Mouse (Mus musculus) hindbrain, embryonic 16.5 days (tissue): Measurements from ENCODE around the gene Abcd3. TPM values are rescaled to one million over a fixed set of nuclear protein-coding genes. Genes with fewer than 3 reads are reported as not detected.
"Not testable (repeated sequence)": the region's sequence is repeated elsewhere in the genome, so short reads cannot be mapped to it uniquely, and the experiment has no call there.

Source experiments
- ATAC-seq: fragments of 200-750 bp; cut with Nextera tagmentation; 2 replicates; pipeline ENCODE4 v1.8.0; 2017; ENCODE audit warnings: moderate TSS enrichment, moderate library complexity
- H3K27ac ChIP-seq: fragments of 300-500 bp; sonication (generic); 2 replicates; pipeline ENCODE4 v1.5.1; 2014; ENCODE audit warnings: low read depth, mild to moderate bottlenecking, control low read depth, low read length, moderate library complexity
- H3K27me3 ChIP-seq: fragments of 300-500 bp; sonication (generic); replicated peaks from 2 replicates; pipeline ENCODE4 v1.6.1; 2014; ENCODE audit warnings: low read length; ENCODE audit not compliant: control insufficient read depth, insufficient read depth
- H3K36me3 ChIP-seq: fragments of 300-500 bp; sonication (generic); 2 replicates; pipeline ENCODE4 v1.6.1; 2014; ENCODE audit warnings: mild to moderate bottlenecking, low read length, moderate library complexity, mixed read lengths; ENCODE audit not compliant: control insufficient read depth, insufficient read depth
- H3K4me1 ChIP-seq: fragments of 300-500 bp; sonication (generic); 2 replicates; pipeline ENCODE4 v1.6.1; 2014; ENCODE audit warnings: low read depth, low read length; ENCODE audit not compliant: control insufficient read depth, insufficient read depth
- H3K4me2 ChIP-seq: fragments of 300-500 bp; sonication (generic); 2 replicates; pipeline ENCODE4 v1.6.1; 2014; ENCODE audit warnings: mild to moderate bottlenecking, low read length, control low read depth, moderate library complexity
- H3K4me3 ChIP-seq: fragments of 300-500 bp; sonication (generic); 2 replicates; pipeline ENCODE4 v1.5.1; 2014; ENCODE audit warnings: mild to moderate bottlenecking, low read length, control low read depth, moderate library complexity
- H3K9ac ChIP-seq: fragments of 300-500 bp; sonication (generic); 2 replicates; pipeline ENCODE4 v1.6.1; 2014; ENCODE audit warnings: low read depth, mild to moderate bottlenecking, control low read depth, low read length, moderate library complexity
- H3K9me3 ChIP-seq: fragments of 300-500 bp; sonication (generic); 2 replicates; pipeline ENCODE4 v1.6.1; 2014; ENCODE audit warnings: mild to moderate bottlenecking, low read length, moderate library complexity; ENCODE audit not compliant: control insufficient read depth
- WGBS: fragments of 180-500 bp; shearing (Covaris S2); extraction: QIAGEN DNeasy Blood & Tissue Kit; methylation state at CpG from one replicate; pipeline ENCODE4 v1.1.7; 2014; 5-methylcytosine and 5-hydroxymethylcytosine counted together
- polyA plus RNA-seq: library from polyadenylated mRNA; unstranded; fragments of >200 nt; fragmentation: Nextera tagmentation; extraction: Ambion mirVana; gene quantifications from 2 replicates; pipeline ENCODE4 v1.2.1, GENCODE M21; 2015

Abcd3 gene
- polyA plus RNA-seq, 1 experiment from 2014 or later: 84.4 TPM

GRCm38 (mm10) chr3:121790442-121790841 lies 24.7 kb downstream of the Abcd3 start:
- H3K27me3 ChIP-seq: no peaks in the 10 kb centered on the region
- H3K4me2 ChIP-seq: no peak overlapping the region
- H3K36me3 ChIP-seq: no peaks in the 10 kb centered on the region
- H3K27ac ChIP-seq: no peak overlapping the region
- 24% methylated on average over 5 of the region's 5 CpGs for WGBS
- no peak overlapping the region for H3K9ac ChIP-seq
- ATAC-seq: peak; percentile 92
- H3K4me1 ChIP-seq: no peaks in the 10 kb centered on the region
- no peak overlapping the region for H3K4me3 ChIP-seq
- H3K9me3 ChIP-seq: no peaks in the 10 kb centered on the region

- no peak for ATAC-seq
- H3K36me3 ChIP-seq: no peaks in the 10 kb centered on the region
- WGBS: 58% methylated on average over 5 of the region's 5 CpGs
- H3K4me1 ChIP-seq: no peaks in the 10 kb centered on the region
- H3K27ac ChIP-seq: peak overlapping the region; percentile 12; the same call in 1 of the 2 replicates
- H3K9ac ChIP-seq: no peak overlapping the region
- no peaks in the 10 kb centered on the region for H3K9me3 ChIP-seq
- H3K27me3 ChIP-seq: no peaks in the 10 kb centered on the region
- no peak overlapping the region for H3K4me3 ChIP-seq
- no peak overlapping the region for H3K4me2 ChIP-seq
Observed at GRCm38 (mm10) chr3:121789790-121790189, 25.3 kb downstream of the Abcd3 start.

GRCm38 (mm10) chr3:121783020-121783419 lies 32.1 kb downstream of the Abcd3 start:
- WGBS: 87% methylated on average over 6 of the region's 6 CpGs
- no peak overlapping the region for H3K27ac ChIP-seq
- H3K27me3 ChIP-seq: no peaks in the 10 kb centered on the region
- ATAC-seq: no peak
- no peaks in the 10 kb centered on the region for H3K9me3 ChIP-seq
- no peaks in the 10 kb centered on the region; the same call in 1 of the 2 replicates for H3K36me3 ChIP-seq
- H3K4me1 ChIP-seq: no peaks in the 10 kb centered on the region
- no peak overlapping the region for H3K4me2 ChIP-seq
- no peak overlapping the region; the same call in 1 of the 2 replicates for H3K9ac ChIP-seq
- H3K4me3 ChIP-seq: no peak overlapping the region

GRCm38 (mm10) chr3:121777943-121778342 lies 37.2 kb downstream of the Abcd3 start:
- no peak overlapping the region for H3K9ac ChIP-seq
- peak; percentile 72 for ATAC-seq
- 50% methylated on average over 7 of the region's 7 CpGs for WGBS

GRCm38 (mm10) chr3:121773336-121773735 lies 41.8 kb downstream of the Abcd3 start:
- 98% methylated on average over 4 of the region's 4 CpGs for WGBS
- H3K4me1 ChIP-seq, H3K4me3 ChIP-seq, H3K27me3 ChIP-seq, H3K9me3 ChIP-seq, H3K36me3 ChIP-seq, H3K4me2 ChIP-seq, H3K27ac ChIP-seq, H3K9ac ChIP-seq, ATAC-seq: not testable (repeated sequence)

More at GRCm38 (mm10) chr3:121777943-121778342, 37.2 kb downstream of the Abcd3 start:
- Histone ChIP-seq H3K36me3 (no peaks in the 10 kb centered on the region; the same call in none of the 2 replicates), H3K27me3 (no peaks in the 10 kb centered on the region), H3K4me2 (no peak overlapping the region), H3K27ac (no peak overlapping the region), H3K4me1 (no peaks in the 10 kb centered on the region), H3K9me3 (no peaks in the 10 kb centered on the region), H3K4me3 (no peak overlapping the region)

- Histone ChIP-seq H3K4me2 (no peak overlapping the region), H3K4me1 (no peaks in the 10 kb centered on the region), H3K9ac (no peak overlapping the region), H3K27ac (no peak overlapping the region), H3K4me3 (no peak overlapping the region), H3K27me3 (no peaks in the 10 kb centered on the region), H3K9me3 (no peaks in the 10 kb centered on the region), H3K36me3 (peaks cover 29% of the 10 kb centered on the region)
- 92% methylated on average over 3 of the region's 3 CpGs for WGBS
- no peak for ATAC-seq
Observed at GRCm38 (mm10) chr3:121768770-121769169, 46.3 kb downstream of the Abcd3 start.

- Histone ChIP-seq H3K4me1 (no peaks in the 10 kb centered on the region), H3K4me3 (no peak overlapping the region), H3K36me3 (peaks cover 31% of the 10 kb centered on the region), H3K27me3 (no peaks in the 10 kb centered on the region), H3K27ac (no peak overlapping the region), H3K9me3 (no peaks in the 10 kb centered on the region), H3K9ac (no peak overlapping the region), H3K4me2 (no peak overlapping the region)
- 91% methylated on average over 5 of the region's 5 CpGs for WGBS
- no peak for ATAC-seq
Observed at GRCm38 (mm10) chr3:121766818-121767217, 48.3 kb downstream of the Abcd3 start.

GRCm38 (mm10) chr3:121766048-121766447 lies 49.1 kb downstream of the Abcd3 start:
- no peak for ATAC-seq
- Histone ChIP-seq H3K9ac (no peak overlapping the region), H3K36me3 (peaks cover 30% of the 10 kb centered on the region), H3K4me1 (no peaks in the 10 kb centered on the region), H3K4me2 (no peak overlapping the region), H3K9me3 (no peaks in the 10 kb centered on the region), H3K27me3 (no peaks in the 10 kb centered on the region), H3K27ac (no peak overlapping the region), H3K4me3 (no peak overlapping the region)

- Histone ChIP-seq H3K27me3 (no peaks in the 10 kb centered on the region), H3K4me2 (no peak overlapping the region), H3K4me3 (no peak overlapping the region), H3K9ac (no peak overlapping the region), H3K9me3 (no peaks in the 10 kb centered on the region), H3K27ac (no peak overlapping the region), H3K36me3 (peaks cover 17% of the 10 kb centered on the region), H3K4me1 (no peaks in the 10 kb centered on the region)
- WGBS: 65% methylated on average over 4 of the region's 4 CpGs
- ATAC-seq: peak; percentile 82
Observed at GRCm38 (mm10) chr3:121762056-121762852, 52.8 kb downstream of the Abcd3 start.
